Mouse (Mus musculus) heart, adult 2 months (tissue): Measurements from ENCODE around the gene Serpinc1. TPM values are rescaled to one million over a fixed set of nuclear protein-coding genes. Genes with fewer than 3 reads are reported as not detected.
"Not testable (repeated sequence)": the region's sequence is repeated elsewhere in the genome, so short reads cannot be mapped to it uniquely, and the experiment has no call there.

Source experiments
- DNase-seq, 2 experiments: peaks; one replicate each; pipeline ENCODE4 v3.0.0; 2021
- H3K27ac ChIP-seq: fragments of 200-600 bp; 2 replicates; pipeline ENCODE4 v1.8.1; 2022
- H3K27me3 ChIP-seq: fragments of 200-500 bp; 2 replicates; pipeline ENCODE4 v1.6.1; 2012; ENCODE audit warnings: mild to moderate bottlenecking, low read length, inconsistent platforms, mixed read lengths; ENCODE audit not compliant: control insufficient read depth, insufficient read depth
- H3K36me3 ChIP-seq: fragments of 200-500 bp; 2 replicates; pipeline ENCODE4 v1.6.1; 2012; ENCODE audit warnings: low read length, inconsistent platforms; ENCODE audit not compliant: control insufficient read depth, insufficient read depth
- H3K4me1 ChIP-seq: fragments of 200-500 bp; 2 replicates; pipeline ENCODE4 v1.6.1; 2011; ENCODE audit warnings: low read length; ENCODE audit not compliant: control insufficient read depth, insufficient read depth
- H3K4me3 ChIP-seq: fragments of 200-600 bp; 2 replicates; pipeline ENCODE4 v1.8.1; 2022
- H3K79me2 ChIP-seq: fragments of 200-500 bp; replicated peaks from 2 replicates; pipeline ENCODE4 v1.6.1; 2012; ENCODE audit warnings: mild to moderate bottlenecking, inconsistent platforms, low read length, moderate library complexity, mixed read lengths; ENCODE audit not compliant: control insufficient read depth, insufficient read depth
- H3K9ac ChIP-seq: fragments of 200-500 bp; 2 replicates; pipeline ENCODE4 v1.6.1; 2012; ENCODE audit warnings: low read depth, mild to moderate bottlenecking, control low read depth, inconsistent platforms, low read length, mixed read lengths
- CTCF ChIP-seq: fragments of 200-600 bp; IDR thresholded peaks from 2 replicates; pipeline ENCODE4 v1.8.1; 2022; ENCODE audit warnings: antibody characterized with exemption, mild to moderate bottlenecking, moderate library complexity
- EP300 ChIP-seq: fragments of 200-500 bp; IDR thresholded peaks from 2 replicates; pipeline ENCODE4 v1.6.1; 2011; ENCODE audit warnings: low read depth, low read length, control low read depth; ENCODE audit not compliant: insufficient read depth
- POLR2A ChIP-seq: fragments of 200-500 bp; IDR thresholded peaks from 2 replicates; pipeline ENCODE4 v1.6.1; 2011; ENCODE audit warnings: mild to moderate bottlenecking, low read depth, low read length, control low read depth; ENCODE audit not compliant: insufficient read depth
- WGBS: fragments of 180-500 bp; shearing (Covaris S2); methylation state at CpG from one replicate; pipeline ENCODE4 v1.1.7; 2018; 5-methylcytosine and 5-hydroxymethylcytosine counted together
- intact Hi-C: fragments of 180-260 bp; cut with DNase I; formaldehyde crosslinking; loops from one replicate; pipeline ENCODE4 v1.15.1; 2025
- polyA plus RNA-seq: library from polyadenylated mRNA; depleted of rRNA; stranded (reverse); fragments of >200 nt; gene quantifications from 2 replicates; pipeline ENCODE4 v1.2.3, GENCODE M21; 2012
- total RNA-seq, 2 experiments: library from RNA; stranded (reverse); gene quantifications; 2 replicates each; pipeline ENCODE4 v1.2.3; 2021

Serpinc1 gene
- total and polyA plus RNA-seq, 3 experiments: 0.08 to 0.32 (median 0.29) TPM

- peaks cover 3% of the 10 kb centered on the region for H3K36me3 ChIP-seq
- 51% methylated on average over 5 of the region's 5 CpGs for WGBS
- no peak for DNase-seq
- TF ChIP-seq EP300: no peak
- no peak for TF ChIP-seq CTCF
- no peak for TF ChIP-seq POLR2A
- intact Hi-C loops: loop anchor here (5.0 kb wide), 1 partner anchor 64 kb away; the partner anchor contains the start of gene Zbtb37
- no peak overlapping the region for H3K27ac ChIP-seq
- no peaks in the 10 kb centered on the region for H3K4me1 ChIP-seq
- H3K27me3 ChIP-seq: no peaks in the 10 kb centered on the region
- H3K4me3 ChIP-seq: no peak overlapping the region
- no peaks in the 10 kb centered on the region for H3K79me2 ChIP-seq
- no peak overlapping the region for H3K9ac ChIP-seq
Measured at GRCm38 (mm10) chr1:160968643-160969042, 9.7 kb upstream of the Serpinc1 start.

GRCm38 (mm10) chr1:160980021-160980420 lies 1.6 kb downstream of the Serpinc1 start:
- no peak for DNase-seq
- Histone ChIP-seq H3K9ac (no peak overlapping the region), H3K79me2 (no peaks in the 10 kb centered on the region), H3K4me3 (no peak overlapping the region), H3K27ac (no peak overlapping the region), H3K36me3 (no peaks in the 10 kb centered on the region), H3K27me3 (no peaks in the 10 kb centered on the region), H3K4me1 (no peaks in the 10 kb centered on the region)
- intact Hi-C loops: no loop called here
- TF ChIP-seq CTCF (no peak), POLR2A (no peak), EP300 (no peak)
- WGBS: 72% methylated on average over 5 of the region's 5 CpGs

- intact Hi-C loops: no loop called here
- Histone ChIP-seq H3K4me1 (no peaks in the 10 kb centered on the region), H3K4me3 (no peak overlapping the region), H3K27me3 (no peaks in the 10 kb centered on the region), H3K79me2 (no peaks in the 10 kb centered on the region), H3K27ac (no peak overlapping the region), H3K9ac (no peak overlapping the region), H3K36me3 (no peaks in the 10 kb centered on the region)
- DNase-seq: no peak
- no peak for TF ChIP-seq EP300
- TF ChIP-seq CTCF: no peak
- no peak for TF ChIP-seq POLR2A
- WGBS: 80% methylated on average over 8 of the region's 8 CpGs
Measured at GRCm38 (mm10) chr1:160980537-160981234, 2.3 kb downstream of the Serpinc1 start.

GRCm38 (mm10) chr1:160981337-160981736 lies 3.0 kb downstream of the Serpinc1 start:
- no peaks in the 10 kb centered on the region for H3K27me3 ChIP-seq
- intact Hi-C loops: no loop called here
- H3K27ac ChIP-seq: no peak overlapping the region
- DNase-seq: no peak
- WGBS: 94% methylated on average over 4 of the region's 4 CpGs
- no peaks in the 10 kb centered on the region for H3K4me1 ChIP-seq
- H3K4me3 ChIP-seq: no peak overlapping the region
- TF ChIP-seq POLR2A: no peak
- no peak for TF ChIP-seq EP300
- no peak for TF ChIP-seq CTCF
- H3K9ac ChIP-seq: no peak overlapping the region
- H3K36me3 ChIP-seq: no peaks in the 10 kb centered on the region
- no peaks in the 10 kb centered on the region for H3K79me2 ChIP-seq

GRCm38 (mm10) chr1:160982887-160983286 lies 4.5 kb downstream of the Serpinc1 start:
- WGBS: 46% methylated on average over 3 of the region's 3 CpGs
- Histone ChIP-seq H3K27ac (no peak overlapping the region), H3K79me2 (no peaks in the 10 kb centered on the region), H3K36me3 (no peaks in the 10 kb centered on the region), H3K9ac (no peak overlapping the region), H3K4me3 (no peak overlapping the region), H3K27me3 (no peaks in the 10 kb centered on the region), H3K4me1 (no peaks in the 10 kb centered on the region)
- DNase-seq: no peak
- intact Hi-C loops: no loop called here
- TF ChIP-seq EP300: no peak
- no peak for TF ChIP-seq POLR2A

GRCm38 (mm10) chr1:160984731-160985130 lies 6.3 kb downstream of the Serpinc1 start:
- 89% methylated on average over 1 of the region's 1 CpGs for WGBS
- H3K27me3 ChIP-seq, DNase-seq, H3K79me2 ChIP-seq, intact Hi-C loops, H3K27ac ChIP-seq, H3K4me3 ChIP-seq, H3K36me3 ChIP-seq, H3K4me1 ChIP-seq, H3K9ac ChIP-seq: not testable (repeated sequence)
